Mouse (Mus musculus) ovary, adult 10 weeks (tissue): Measurements from ENCODE around the gene Olfr1495. TPM values are rescaled to one million over a fixed set of nuclear protein-coding genes. Genes with fewer than 3 reads are reported as not detected.

Experiments used
- polyA plus RNA-seq: library from polyadenylated mRNA; stranded (reverse); fragments of 350-450 nt; fragmentation: Illumina TruSeq; extraction: RNeasy Lipid Tissue Mini Kit (QIAGEN cat#74804); gene quantifications from one replicate; pipeline ENCODE4 v1.2.3, GENCODE M21; 2014

Olfr1495 gene
- not detected for polyA plus RNA-seq

GRCm38 (mm10) chr19:13764306-13764705, at the start of gene Olfr1495:
Olfr1495 (plus strand) TSS chr19:13764606.

GRCm38 (mm10) chr19:13722978-13723377, 41.4 kb upstream of the Olfr1495 start, which contains the start of gene Olfr1493-ps1:
Olfr1493-ps1 (plus strand) TSS chr19:13723278.

GRCm38 (mm10) chr19:13739428-13739827, 25.0 kb upstream of the Olfr1495 start, which contains the start of gene Olfr1494:
Olfr1494 (plus strand) TSS chr19:13739728.

GRCm38 (mm10) chr19:13777578-13777977, 13.2 kb downstream of the Olfr1495 start, which contains the start of gene Olfr1496:
Olfr1496 (plus strand) TSS chr19:13777878.

GRCm38 (mm10) chr19:13798102-13798501, 33.7 kb downstream of the Olfr1495 start, which contains the start of gene Olfr1497:
Olfr1497 (minus strand) TSS chr19:13798202.

GRCm38 (mm10) chr19:13819347-13819746, 54.9 kb downstream of the Olfr1495 start, which contains the start of gene Olfr1499:
Olfr1499 (minus strand) TSS chr19:13819447.

Other genes starting within 250 kb of the Olfr1495 start
- gene Olfr1480, start 236.7 kb upstream of the Olfr1495 start, polyA plus RNA-seq, result not detected
- gene Olfr1484, start 181.1 kb upstream of the Olfr1495 start, polyA plus RNA-seq, result not detected
- not detected for gene Olfr1487, start 147.2 kb upstream of the Olfr1495 start, polyA plus RNA-seq
- not detected for gene Olfr1489, start 133.0 kb upstream of the Olfr1495 start, polyA plus RNA-seq
- not detected for gene Olfr1490, start 113.5 kb upstream of the Olfr1495 start, polyA plus RNA-seq
- gene Olfr1491, start 67.3 kb upstream of the Olfr1495 start, polyA plus RNA-seq, result not detected
- gene Olfr1493-ps1, start 41.3 kb upstream of the Olfr1495 start, polyA plus RNA-seq, result not detected
- not detected for gene Olfr1494, start 24.9 kb upstream of the Olfr1495 start, polyA plus RNA-seq
- not detected for gene Olfr1496, start 13.3 kb downstream of the Olfr1495 start, polyA plus RNA-seq
- not detected for gene Olfr1497, start 33.6 kb downstream of the Olfr1495 start, polyA plus RNA-seq
- gene Olfr1499, start 54.8 kb downstream of the Olfr1495 start, polyA plus RNA-seq, result not detected
- gene Olfr1500, start 65.9 kb downstream of the Olfr1495 start, polyA plus RNA-seq, result not detected
- gene Olfr1501, start 86.1 kb downstream of the Olfr1495 start, polyA plus RNA-seq, result not detected
- gene Olfr1502, start 97.2 kb downstream of the Olfr1495 start, polyA plus RNA-seq, result not detected
- not detected for gene Olfr1504, start 133.3 kb downstream of the Olfr1495 start, polyA plus RNA-seq
- not detected for gene Olfr1505, start 148.9 kb downstream of the Olfr1495 start, polyA plus RNA-seq